Mouse (Mus musculus): Measurements from ENCODE around the gene Borcs5.

- TF ChIP-seq CTCF (IDR thresholded peaks at IDR 0.05) (no peak), EP300 (IDR thresholded peaks at IDR 0.05) (no peak)
These were observed 47.7 kb upstream of the Borcs5 start for GRCm38 (mm10) chr6:134591614-134592013.

All from lung, postnatal 0 days (tissue).